Mouse (Mus musculus) gastrocnemius, adult 2 months (tissue): ENCODE data around the gene Galnt10. TPM values are rescaled to one million over a fixed set of nuclear protein-coding genes. Genes with fewer than 3 reads are reported as not detected.
A peak's percentile ranks its signal among the peaks of the same experiment; 100 is the strongest.
"Not testable (repeated sequence)": the region's sequence is repeated elsewhere in the genome, so short reads cannot be mapped to it uniquely, and the experiment has no call there.

Experiments
- DNase-seq: peaks from one replicate; pipeline ENCODE4 v3.0.0; 2022
- H3K27ac ChIP-seq: fragments of 200-600 bp; 2 replicates; pipeline ENCODE4 v1.8.1; 2022; ENCODE audit warnings: mild to moderate bottlenecking
- H3K4me3 ChIP-seq: fragments of 200-600 bp; 2 replicates; pipeline ENCODE4 v1.8.1; 2022; ENCODE audit warnings: mild to moderate bottlenecking, moderate library complexity
- CTCF ChIP-seq: fragments of 200-600 bp; IDR thresholded peaks from 2 replicates; pipeline ENCODE4 v1.8.1; 2022; ENCODE audit warnings: antibody characterized with exemption, mild to moderate bottlenecking, moderate library complexity
- intact Hi-C: fragments of 180-260 bp; cut with DNase I; formaldehyde crosslinking; loops from one replicate; pipeline ENCODE4 v1.15.1; 2025
- total RNA-seq, 2 experiments: library from RNA; stranded (reverse); gene quantifications; 2 replicates each; pipeline ENCODE4 v1.2.3; 2021

Galnt10 gene
- total RNA-seq, 2 experiments from 2014 or later = 5.1 to 6.4 TPM

- no peak for TF ChIP-seq CTCF
- intact Hi-C loops = no loop called here
- H3K4me3 ChIP-seq = no peak overlapping the region
- DNase-seq = peak; percentile 10
- no peak overlapping the region for H3K27ac ChIP-seq
Observed at GRCm38 (mm10) chr11:57823714-57824113, 178.5 kb downstream of the Galnt10 start.

- intact Hi-C loops, H3K4me3 ChIP-seq, H3K27ac ChIP-seq, DNase-seq: not testable (repeated sequence)
- peak; percentile 28; the same call in 1 of the 2 replicates for TF ChIP-seq CTCF
Observed at GRCm38 (mm10) chr11:57825234-57825633, 180.0 kb downstream of the Galnt10 start.

GRCm38 (mm10) chr11:57827048-57827914 lies 182.0 kb downstream of the Galnt10 start:
- TF ChIP-seq CTCF = no peak
- DNase-seq = no peak
- intact Hi-C loops = no loop called here
- Histone ChIP-seq H3K4me3 (peak overlapping the region; percentile 63), H3K27ac (no peak overlapping the region)

GRCm38 (mm10) chr11:57827915-57828545 lies 182.8 kb downstream of the Galnt10 start:
- DNase-seq = no peak
- TF ChIP-seq CTCF = no peak
- intact Hi-C loops = no loop called here
- Histone ChIP-seq H3K4me3 (peak overlapping the region; percentile 63), H3K27ac (no peak overlapping the region)

- TF ChIP-seq CTCF = no peak
- intact Hi-C loops = no loop called here
- Histone ChIP-seq H3K27ac (no peak overlapping the region), H3K4me3 (peak overlapping the region; percentile 28; the same call in 1 of the 2 replicates)
- DNase-seq = no peak
Observed at GRCm38 (mm10) chr11:57828955-57829870, 184.0 kb downstream of the Galnt10 start.

GRCm38 (mm10) chr11:57829871-57830775 lies 184.9 kb downstream of the Galnt10 start:
- no peak for TF ChIP-seq CTCF
- no peak for DNase-seq
- Histone ChIP-seq H3K4me3 (no peak overlapping the region), H3K27ac (no peak overlapping the region)
- intact Hi-C loops = no loop called here

- intact Hi-C loops = no loop called here
- DNase-seq = peak; percentile 11
- TF ChIP-seq CTCF = no peak
- Histone ChIP-seq H3K4me3 (no peak overlapping the region), H3K27ac (no peak overlapping the region)
Observed at GRCm38 (mm10) chr11:57831281-57831781, 186.1 kb downstream of the Galnt10 start.

GRCm38 (mm10) chr11:57831861-57832260 lies 186.6 kb downstream of the Galnt10 start:
- intact Hi-C loops = no loop called here
- no peak for DNase-seq
- Histone ChIP-seq H3K27ac (no peak overlapping the region), H3K4me3 (no peak overlapping the region)
- no peak for TF ChIP-seq CTCF

- no peak for DNase-seq
- Histone ChIP-seq H3K4me3 (no peak within 1 kb of the TSS), H3K27ac (no peak within 1 kb of the TSS)
- intact Hi-C loops = no loop called here
- TF ChIP-seq CTCF = no peak
Observed at GRCm38 (mm10) chr11:57832552-57833201, 187.4 kb downstream of the Galnt10 start, which contains the start of gene Hand1. Hand1 (minus strand) TSS chr11:57832818.

GRCm38 (mm10) chr11:57833296-57833977 lies 188.2 kb downstream of the Galnt10 start:
- no peak for TF ChIP-seq CTCF
- intact Hi-C loops = no loop called here
- Histone ChIP-seq H3K4me3 (no peak overlapping the region), H3K27ac (no peak overlapping the region)
- peak; percentile 13 for DNase-seq
